Mouse (Mus musculus): ENCODE data around the gene Kpna6. TPM values are rescaled to one million over a fixed set of nuclear protein-coding genes. Genes with fewer than 3 reads are reported as not detected.
A peak's percentile ranks its signal among the peaks of the same experiment; 100 is the strongest.

Kpna6 gene
- polyA plus RNA-seq, 1 experiment from 2014 or later = 19.7 TPM

- H3K27me3 ChIP-seq (ENCODE audit: control insufficient read depth, insufficient read depth, low read length) = no peaks in the 10 kb centered on the region
- no peaks in the 10 kb centered on the region for H3K9me3 ChIP-seq (ENCODE audit: control insufficient read depth, low read length)
- 16% methylated on average over 8 of the region's 8 CpGs for WGBS
- H3K9ac ChIP-seq (replicated peaks; ENCODE audit: low read depth, low read length) = peak overlapping the region; percentile 81
- no peak for ATAC-seq (ENCODE audit: low read depth)
- peaks cover 33% of the 10 kb centered on the region for H3K4me1 ChIP-seq (ENCODE audit: control insufficient read depth, insufficient read depth, low read length)
- H3K4me3 ChIP-seq (ENCODE audit: low read depth, low read length) = peak overlapping the region; percentile 59
- peak overlapping the region; percentile 96 for H3K27ac ChIP-seq (ENCODE audit: low read depth, low read length)
- H3K4me2 ChIP-seq (ENCODE audit: low read depth, low read length) = peak overlapping the region; percentile 86
- peaks cover 10% of the 10 kb centered on the region for H3K36me3 ChIP-seq (ENCODE audit: control insufficient read depth, insufficient read depth, low read length)
Observed at GRCm38 (mm10) chr4:129622803-129623535, 49.6 kb downstream of the Kpna6 start.

- peaks cover 36% of the 10 kb centered on the region for H3K4me1 ChIP-seq (ENCODE audit: control insufficient read depth, insufficient read depth, low read length)
- no peak for ATAC-seq (ENCODE audit: low read depth)
Observed at GRCm38 (mm10) chr4:129622120-129622802, 50.3 kb downstream of the Kpna6 start.

DNA sequence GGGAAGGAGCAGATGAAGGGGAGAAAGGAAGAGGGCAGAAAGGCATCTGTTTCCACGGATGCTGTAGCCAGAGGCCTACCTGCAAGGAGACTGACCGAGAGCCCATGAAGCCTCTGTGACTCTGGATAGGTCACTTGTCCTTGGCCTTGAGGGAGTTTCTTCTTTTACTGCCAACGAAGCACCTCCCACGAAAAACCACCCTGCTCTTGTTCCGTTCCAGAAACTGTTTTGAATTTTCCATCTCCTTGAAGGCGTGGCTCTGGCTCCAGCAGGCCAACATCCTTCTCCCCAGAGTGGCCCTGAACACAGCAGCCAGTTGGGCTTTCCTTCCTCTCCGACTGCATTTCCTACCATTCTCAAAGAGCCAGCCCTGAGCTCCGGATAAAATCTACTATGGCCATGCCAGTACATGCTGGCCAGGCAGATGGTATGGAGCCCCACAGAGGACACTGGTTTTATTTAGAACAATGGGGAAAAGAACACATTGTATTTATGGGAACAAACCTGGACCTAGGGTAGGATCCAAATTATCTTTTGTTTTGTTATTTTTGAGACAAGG, 51.2 kb downstream of the Kpna6 start:
- Histone ChIP-seq H3K9me3 (ENCODE audit: control insufficient read depth, low read length) (no peaks in the 10 kb centered on the region), H3K4me2 (ENCODE audit: low read depth, low read length) (no peak overlapping the region), H3K4me1 (ENCODE audit: control insufficient read depth, insufficient read depth, low read length) (peaks cover 36% of the 10 kb centered on the region), H3K36me3 (ENCODE audit: control insufficient read depth, insufficient read depth, low read length) (peaks cover 3% of the 10 kb centered on the region; the same call in 1 of the 2 replicates), H3K27ac (ENCODE audit: low read depth, low read length) (no peak overlapping the region), H3K9ac (replicated peaks; ENCODE audit: low read depth, low read length) (no peak overlapping the region), H3K4me3 (ENCODE audit: low read depth, low read length) (no peak overlapping the region), H3K27me3 (ENCODE audit: control insufficient read depth, insufficient read depth, low read length) (no peaks in the 10 kb centered on the region)
- no peak for ATAC-seq (ENCODE audit: low read depth)
- WGBS = 89% methylated on average over 8 of the region's 8 CpGs

More at GRCm38 (mm10) chr4:129622120-129622802, 50.3 kb downstream of the Kpna6 start:
- peak overlapping the region; percentile 81; the same call in 1 of the 2 replicates for H3K9ac ChIP-seq (replicated peaks; ENCODE audit: low read depth, low read length)
- no peaks in the 10 kb centered on the region for H3K9me3 ChIP-seq (ENCODE audit: control insufficient read depth, low read length)
- peak overlapping the region; percentile 86 for H3K4me2 ChIP-seq (ENCODE audit: low read depth, low read length)
- H3K27me3 ChIP-seq (ENCODE audit: control insufficient read depth, insufficient read depth, low read length) = no peaks in the 10 kb centered on the region
- peak overlapping the region; percentile 59; the same call in 1 of the 2 replicates for H3K4me3 ChIP-seq (ENCODE audit: low read depth, low read length)
- WGBS = 85% methylated on average over 11 of the region's 11 CpGs
- H3K36me3 ChIP-seq (ENCODE audit: control insufficient read depth, insufficient read depth, low read length) = peaks cover 3% of the 10 kb centered on the region
- H3K27ac ChIP-seq (ENCODE audit: low read depth, low read length) = no peak overlapping the region; the same call in 1 of the 2 replicates

DNA sequence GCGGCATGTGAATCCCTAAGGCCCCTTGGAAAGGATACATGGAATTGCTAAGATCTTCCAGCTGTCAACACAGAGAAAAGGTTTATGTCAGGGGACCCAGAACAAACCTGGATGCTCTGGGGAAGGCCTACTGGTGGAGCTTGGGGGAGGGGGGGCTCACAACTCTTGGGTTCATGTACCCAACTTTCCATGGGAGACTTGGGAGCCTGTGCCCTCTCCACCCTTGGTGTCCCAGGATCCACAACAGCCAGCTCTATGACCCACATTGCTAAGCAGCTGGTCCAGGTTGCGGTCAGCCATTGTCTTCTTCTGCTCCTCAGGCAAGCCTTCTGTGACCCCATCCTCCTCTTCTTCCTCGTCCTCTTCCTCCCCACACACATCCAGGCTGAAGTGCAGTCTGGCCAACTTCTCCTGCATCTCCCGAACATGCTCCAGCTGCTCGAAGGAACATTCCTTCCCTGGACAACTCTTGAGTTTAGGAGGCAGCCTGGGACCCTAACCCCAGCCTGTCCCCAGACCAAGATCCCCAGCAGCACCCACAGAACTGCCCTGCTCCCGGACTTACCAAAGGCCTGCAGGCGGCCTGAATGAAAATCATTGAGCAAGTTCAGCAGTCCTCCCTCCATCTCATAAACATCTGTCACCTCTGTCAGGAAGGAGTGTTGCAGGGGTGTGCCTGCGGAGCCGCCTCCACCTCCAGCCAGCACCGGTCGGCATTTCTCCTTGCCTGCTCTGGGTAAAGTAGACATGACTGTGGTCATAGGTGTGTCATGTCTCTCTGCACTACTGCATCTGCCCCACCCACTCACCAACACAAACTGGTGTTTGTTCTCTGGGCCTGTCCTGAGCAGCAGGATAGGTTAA, 51.9 kb downstream of the Kpna6 start:
- 87% methylated on average over 11 of the region's 11 CpGs for WGBS
- no peaks in the 10 kb centered on the region for H3K9me3 ChIP-seq (ENCODE audit: control insufficient read depth, low read length)
- H3K27me3 ChIP-seq (ENCODE audit: control insufficient read depth, insufficient read depth, low read length) = no peaks in the 10 kb centered on the region
- H3K4me2 ChIP-seq (ENCODE audit: low read depth, low read length) = no peak overlapping the region
- no peak overlapping the region for H3K4me3 ChIP-seq (ENCODE audit: low read depth, low read length)
- ATAC-seq (ENCODE audit: low read depth) = no peak
- no peak overlapping the region for H3K9ac ChIP-seq (replicated peaks; ENCODE audit: low read depth, low read length)
- H3K4me1 ChIP-seq (ENCODE audit: control insufficient read depth, insufficient read depth, low read length) = peaks cover 36% of the 10 kb centered on the region
- 0 out of 2 replicates have a peak, but pooled peaks cover 3% of the 10 kb centered on the region for H3K36me3 ChIP-seq (ENCODE audit: control insufficient read depth, insufficient read depth, low read length)
- no peak overlapping the region for H3K27ac ChIP-seq (ENCODE audit: low read depth, low read length)

DNA sequence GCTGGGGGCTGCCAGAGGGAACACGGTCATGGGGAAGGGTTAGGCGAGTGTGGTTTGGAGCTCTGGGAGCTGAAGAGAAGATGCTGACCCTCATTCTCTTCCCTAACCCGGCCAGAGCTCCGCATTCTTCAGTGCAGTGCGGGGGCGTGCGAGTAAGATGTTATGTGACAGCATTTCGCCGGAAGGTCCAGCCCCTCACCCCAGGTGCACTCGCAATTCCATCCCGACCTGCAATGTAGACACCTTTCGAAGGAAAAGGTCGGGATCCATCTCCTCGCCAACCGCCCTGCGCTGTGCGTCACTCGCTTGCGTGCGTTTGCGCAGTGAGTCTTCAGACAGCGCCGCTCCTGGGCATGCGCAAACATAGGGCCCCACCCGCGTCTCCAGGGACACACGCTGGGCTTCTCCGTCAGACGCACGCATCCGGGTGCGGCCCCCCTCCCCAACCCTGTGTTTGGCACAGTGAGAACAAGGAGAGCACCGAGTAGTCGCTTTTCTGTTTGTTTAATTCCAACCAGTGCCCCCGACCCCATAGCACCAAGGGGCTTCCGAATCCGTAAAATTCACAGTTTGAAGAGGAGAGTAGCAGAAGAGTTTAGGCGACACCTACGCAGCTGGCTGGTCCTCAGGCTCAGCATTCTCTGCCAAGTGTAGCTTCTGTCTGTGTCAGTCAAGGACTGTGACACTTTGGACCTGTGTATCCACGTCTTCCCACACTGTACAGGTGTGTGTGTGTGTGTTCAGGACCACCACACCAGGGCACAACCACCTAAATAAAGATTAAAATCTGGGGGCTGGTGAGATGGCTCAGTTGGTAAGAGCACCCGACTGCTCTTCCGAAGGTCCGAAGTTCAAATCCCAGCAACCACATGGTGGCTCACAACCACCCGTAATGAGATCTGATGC, 53.5 kb downstream of the Kpna6 start, which contains the start of gene Iqcc:
TSS of gene Iqcc (minus strand) at position 314 of the 906 bp plus-strand sequence.
- H3K4me1 ChIP-seq (ENCODE audit: control insufficient read depth, insufficient read depth, low read length) = peaks cover 23% of the 10 kb centered on the region

DNA sequence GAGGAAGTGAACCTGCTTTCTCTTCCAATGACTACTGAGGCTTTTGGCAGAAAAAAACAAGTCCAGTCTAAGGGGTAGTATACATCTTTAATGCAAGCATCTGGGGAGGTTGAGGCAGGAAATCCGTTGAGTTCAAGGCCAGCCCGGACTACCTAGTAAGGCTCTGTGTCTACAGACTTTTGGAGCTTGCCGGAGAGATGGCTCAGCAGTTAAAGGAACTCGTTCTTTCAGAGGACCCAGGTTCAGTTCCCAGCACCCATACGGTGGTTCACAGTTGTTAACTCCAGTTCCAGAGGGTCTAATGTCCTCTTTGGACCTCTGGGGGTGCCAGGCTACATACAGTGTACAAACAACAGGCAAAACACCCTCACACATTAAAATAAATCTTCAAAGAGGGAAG, 54.5 kb downstream of the Kpna6 start:
- ATAC-seq (ENCODE audit: low read depth) = no peak
- Histone ChIP-seq H3K4me1 (ENCODE audit: control insufficient read depth, insufficient read depth, low read length) (peaks cover 20% of the 10 kb centered on the region), H3K27me3 (ENCODE audit: control insufficient read depth, insufficient read depth, low read length) (no peaks in the 10 kb centered on the region), H3K9ac (replicated peaks; ENCODE audit: low read depth, low read length) (peak overlapping the region; percentile 88), H3K27ac (ENCODE audit: low read depth, low read length) (peak overlapping the region; percentile 91), H3K36me3 (ENCODE audit: control insufficient read depth, insufficient read depth, low read length) (0 out of 2 replicates have a peak, but pooled peaks cover 3% of the 10 kb centered on the region), H3K4me3 (ENCODE audit: low read depth, low read length) (peak overlapping the region; percentile 66), H3K9me3 (ENCODE audit: control insufficient read depth, low read length) (no peaks in the 10 kb centered on the region), H3K4me2 (ENCODE audit: low read depth, low read length) (peak overlapping the region; percentile 92)
- 97% methylated on average over 5 of the region's 5 CpGs for WGBS

More for the DNA sequence above, 53.5 kb downstream of the Kpna6 start, which contains the start of gene Iqcc:
- WGBS = 4% methylated on average over 43 of the region's 44 CpGs
- Histone ChIP-seq H3K27me3 (ENCODE audit: control insufficient read depth, insufficient read depth, low read length) (no peaks in the 10 kb centered on the region), H3K9ac (replicated peaks; ENCODE audit: low read depth, low read length) (peak within 1 kb of the TSS; percentile 88), H3K4me2 (ENCODE audit: low read depth, low read length) (peak within 1 kb of the TSS; percentile 92), H3K27ac (ENCODE audit: low read depth, low read length) (peak within 1 kb of the TSS; percentile 91), H3K9me3 (ENCODE audit: control insufficient read depth, low read length) (no peaks in the 10 kb centered on the region), H3K4me3 (ENCODE audit: low read depth, low read length) (peak within 1 kb of the TSS; percentile 66), H3K36me3 (ENCODE audit: control insufficient read depth, insufficient read depth, low read length) (0 out of 2 replicates have a peak, but pooled peaks cover 3% of the 10 kb centered on the region)
- peak; percentile 92 for ATAC-seq (ENCODE audit: low read depth)

DNA sequence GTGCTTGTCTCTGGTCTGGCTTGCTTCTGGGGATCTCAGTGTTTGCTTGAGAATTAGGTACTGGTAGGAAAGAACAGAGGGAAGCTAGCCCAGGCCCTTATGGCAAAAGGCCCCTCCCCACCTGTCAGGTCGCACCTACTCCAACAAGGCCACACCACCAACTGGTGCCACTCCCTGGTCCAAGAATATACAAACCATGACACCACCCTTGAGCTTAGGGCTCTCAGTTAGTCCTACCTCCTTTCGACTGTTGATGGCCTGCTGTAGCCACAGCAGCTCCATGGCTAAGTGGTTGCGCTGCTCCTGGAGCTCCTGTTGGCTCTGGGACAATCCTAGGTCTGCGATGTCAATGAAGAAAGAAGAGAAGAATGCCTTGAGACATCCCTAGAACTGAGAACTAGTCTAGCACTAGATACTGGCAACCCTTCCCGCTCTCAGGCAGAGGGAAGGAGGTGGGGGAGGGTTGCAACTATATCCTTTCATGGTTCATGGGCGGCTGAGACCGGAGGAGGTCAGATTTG, 55.4 kb downstream of the Kpna6 start:
- peaks cover 11% of the 10 kb centered on the region for H3K4me1 ChIP-seq (ENCODE audit: control insufficient read depth, insufficient read depth, low read length)
- H3K27ac ChIP-seq (ENCODE audit: low read depth, low read length) = no peak overlapping the region
- no peak overlapping the region for H3K4me2 ChIP-seq (ENCODE audit: low read depth, low read length)
- 0 out of 2 replicates have a peak, but pooled peaks cover 3% of the 10 kb centered on the region for H3K36me3 ChIP-seq (ENCODE audit: control insufficient read depth, insufficient read depth, low read length)
- H3K9ac ChIP-seq (replicated peaks; ENCODE audit: low read depth, low read length) = no peak overlapping the region
- no peaks in the 10 kb centered on the region for H3K9me3 ChIP-seq (ENCODE audit: control insufficient read depth, low read length)
- ATAC-seq (ENCODE audit: low read depth) = no peak
- 94% methylated on average over 7 of the region's 7 CpGs for WGBS
- H3K4me3 ChIP-seq (ENCODE audit: low read depth, low read length) = no peak overlapping the region
- no peaks in the 10 kb centered on the region for H3K27me3 ChIP-seq (ENCODE audit: control insufficient read depth, insufficient read depth, low read length)
